Mouse (Mus musculus): Measurements from ENCODE around the gene Ptprg.

- TF ChIP-seq CTCF (IDR thresholded peaks at IDR 0.05; ENCODE audit: low read depth) (no peak), EP300 (IDR thresholded peaks at IDR 0.05; ENCODE audit: low read depth) (no peak)
These were observed 257.9 kb downstream of the Ptprg start for GRCm38 (mm10) chr14:11811142-11811761.
